Mouse (Mus musculus) bone marrow, adult 2 months (tissue): ENCODE measurements around the gene Fuom.

ENCODE experiments used
- CTCF ChIP-seq: fragments of 200-500 bp; IDR thresholded peaks from 2 replicates; pipeline ENCODE4 v1.5.1; 2011; ENCODE audit warnings: low read length, control low read depth; ENCODE audit not compliant: control insufficient read depth, insufficient read depth
- POLR2A ChIP-seq: fragments of 200-500 bp; IDR thresholded peaks from 2 replicates; pipeline ENCODE4 v1.6.1; 2011; ENCODE audit warnings: low read depth, mild to moderate bottlenecking, control low read depth, low read length, borderline replicate concordance; ENCODE audit not compliant: control insufficient read depth

GRCm38 (mm10) chr7:140077698-140078097 is 24.5 kb downstream of the Fuom start:
- TF ChIP-seq POLR2A (no peak), CTCF (no peak)
